Mouse (Mus musculus) intestine, postnatal 0 days (tissue): Measurements from ENCODE around the gene Sppl2a. TPM values are rescaled to one million over a fixed set of nuclear protein-coding genes. Genes with fewer than 3 reads are reported as not detected.
A peak's percentile ranks its signal among the peaks of the same experiment; 100 is the strongest.

Experiments used
- ATAC-seq: fragments of 200-750 bp; cut with Nextera tagmentation; 2 replicates; pipeline ENCODE4 v1.8.0; 2017; ENCODE audit warnings: mild to moderate bottlenecking, moderate TSS enrichment, moderate library complexity
- H3K27ac ChIP-seq: fragments of 300-500 bp; sonication (generic); 2 replicates; pipeline ENCODE4 v1.5.1; 2014; ENCODE audit warnings: mild to moderate bottlenecking, low read depth, low read length, moderate library complexity
- H3K27me3 ChIP-seq: fragments of 300-500 bp; sonication (generic); replicated peaks from 2 replicates; pipeline ENCODE4 v1.6.1; 2014; ENCODE audit warnings: low read length, mixed read lengths; ENCODE audit not compliant: control insufficient read depth, insufficient read depth
- H3K36me3 ChIP-seq: fragments of 300-500 bp; sonication (generic); 2 replicates; pipeline ENCODE4 v1.6.1; 2014; ENCODE audit warnings: mild to moderate bottlenecking, moderate library complexity; ENCODE audit not compliant: control insufficient read depth, insufficient read depth
- H3K4me1 ChIP-seq: fragments of 300-500 bp; sonication (generic); replicated peaks from 2 replicates; pipeline ENCODE4 v1.6.1; 2014; ENCODE audit warnings: antibody characterized with exemption, low read length, mixed read lengths; ENCODE audit not compliant: control insufficient read depth, insufficient read depth
- H3K4me2 ChIP-seq: fragments of 300-500 bp; sonication (generic); replicated peaks from 2 replicates; pipeline ENCODE4 v1.6.1; 2014; ENCODE audit warnings: low read depth, mild to moderate bottlenecking, moderate library complexity
- H3K4me3 ChIP-seq: fragments of 300-500 bp; sonication (generic); 2 replicates; pipeline ENCODE4 v1.5.1; 2014; ENCODE audit warnings: low read depth, low read length
- H3K9ac ChIP-seq: fragments of 300-500 bp; sonication (generic); 2 replicates; pipeline ENCODE4 v1.6.1; 2014; ENCODE audit warnings: mild to moderate bottlenecking, low read depth, low read length
- H3K9me3 ChIP-seq: fragments of 300-500 bp; sonication (generic); 2 replicates; pipeline ENCODE4 v1.6.1; 2016; ENCODE audit warnings: mixed run types; ENCODE audit not compliant: control insufficient read depth
- CTCF ChIP-seq: sonication (generic); IDR thresholded peaks from 2 replicates; pipeline ENCODE4 v1.5.1; 2016; ENCODE audit warnings: low read depth, mild to moderate bottlenecking, control low read depth, antibody characterized with exemption, moderate library complexity
- WGBS: fragments of 180-500 bp; shearing (Covaris S2); extraction: QIAGEN DNeasy Blood & Tissue Kit; methylation state at CpG from one replicate; pipeline ENCODE4 v1.1.7; 2014; 5-methylcytosine and 5-hydroxymethylcytosine counted together
- polyA plus RNA-seq: library from polyadenylated mRNA; unstranded; fragments of >200 nt; fragmentation: Nextera tagmentation; extraction: Ambion mirVana; gene quantifications from 2 replicates; pipeline ENCODE4 v1.2.1, GENCODE M21; 2015

The Sppl2a gene
- polyA plus RNA-seq, 1 experiment from 2014 or later = 87.4 TPM

DNA sequence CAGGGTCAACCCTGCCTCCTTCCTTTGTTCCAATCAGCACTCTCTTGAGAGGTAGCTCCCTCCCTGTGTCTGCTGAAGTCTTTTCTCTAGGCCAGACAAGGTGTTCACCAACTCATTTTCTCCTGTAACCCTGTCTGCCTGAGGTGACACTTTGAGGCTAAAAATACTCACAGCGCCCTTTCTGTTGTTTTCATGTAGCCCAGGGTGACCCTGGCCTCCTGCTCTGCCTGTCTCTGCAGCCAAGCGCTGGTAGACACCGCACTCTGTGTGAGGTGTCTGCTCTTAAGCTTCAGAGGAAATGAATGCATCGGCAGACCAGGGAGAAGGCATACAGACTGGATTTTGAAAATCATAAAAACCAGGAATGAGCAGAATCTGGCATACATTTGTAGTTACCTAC, 18.9 kb downstream of the Sppl2a start:
- WGBS = 73% methylated on average over 4 of the region's 4 CpGs
- Histone ChIP-seq H3K9me3 (no peaks in the 10 kb centered on the region), H3K27ac (no peak overlapping the region), H3K27me3 (no peaks in the 10 kb centered on the region), H3K4me1 (no peaks in the 10 kb centered on the region), H3K9ac (no peak overlapping the region), H3K36me3 (peaks cover 55% of the 10 kb centered on the region), H3K4me3 (no peak overlapping the region), H3K4me2 (no peak overlapping the region)
- no peak for TF ChIP-seq CTCF
- no peak for ATAC-seq

DNA sequence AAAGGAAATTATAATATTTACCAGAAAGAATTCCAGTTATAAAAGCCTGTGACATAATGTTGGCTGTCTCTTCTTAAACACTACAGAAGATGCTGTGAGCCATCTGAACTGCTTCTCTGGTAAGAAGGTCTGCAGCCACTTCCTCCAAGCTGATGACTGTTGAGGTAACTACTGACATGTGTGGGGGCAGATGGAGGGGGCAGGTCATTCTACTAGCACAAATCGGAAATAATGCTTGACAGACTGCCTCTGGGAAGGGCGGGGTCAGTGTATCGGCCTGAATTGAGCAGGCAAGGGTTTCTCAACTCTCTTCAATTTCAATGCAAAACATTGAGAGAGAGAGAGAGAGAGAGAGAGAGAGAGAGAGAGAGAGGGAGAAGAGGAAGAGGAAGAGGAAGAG, 28.9 kb downstream of the Sppl2a start:
- Histone ChIP-seq H3K4me3 (no peak overlapping the region), H3K27ac (no peak overlapping the region), H3K9me3 (no peaks in the 10 kb centered on the region), H3K27me3 (no peaks in the 10 kb centered on the region), H3K4me2 (no peak overlapping the region), H3K36me3 (peaks cover 56% of the 10 kb centered on the region), H3K9ac (no peak overlapping the region), H3K4me1 (no peaks in the 10 kb centered on the region)
- no peak for TF ChIP-seq CTCF
- ATAC-seq = no peak
- WGBS = 69% methylated on average over 3 of the region's 3 CpGs

DNA sequence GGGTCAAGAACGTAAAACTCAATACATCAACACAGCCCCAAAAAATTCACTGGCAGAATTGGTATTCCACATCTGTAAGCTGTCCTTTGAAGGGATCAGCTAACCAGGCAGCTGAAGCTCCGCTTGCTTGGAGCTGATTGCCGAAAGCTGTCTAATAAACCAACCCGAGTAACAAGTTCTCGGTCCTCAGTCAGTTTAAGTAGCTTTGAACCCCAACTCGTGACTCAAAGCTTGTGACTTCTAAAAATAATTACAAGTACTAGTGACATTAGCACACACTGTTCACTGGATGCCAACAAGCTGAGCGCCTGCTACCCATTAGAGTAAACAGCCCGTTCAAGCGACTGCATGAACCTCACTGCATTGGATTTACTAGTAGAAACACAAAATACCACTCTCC, 35.5 kb downstream of the Sppl2a start:
- Histone ChIP-seq H3K4me1 (no peaks in the 10 kb centered on the region), H3K36me3 (peaks cover 41% of the 10 kb centered on the region), H3K9me3 (no peaks in the 10 kb centered on the region), H3K27me3 (no peaks in the 10 kb centered on the region), H3K4me3 (no peak overlapping the region), H3K9ac (no peak overlapping the region), H3K27ac (no peak overlapping the region), H3K4me2 (no peak overlapping the region)
- 87% methylated on average over 9 of the region's 9 CpGs for WGBS
- TF ChIP-seq CTCF = no peak
- ATAC-seq = no peak

DNA sequence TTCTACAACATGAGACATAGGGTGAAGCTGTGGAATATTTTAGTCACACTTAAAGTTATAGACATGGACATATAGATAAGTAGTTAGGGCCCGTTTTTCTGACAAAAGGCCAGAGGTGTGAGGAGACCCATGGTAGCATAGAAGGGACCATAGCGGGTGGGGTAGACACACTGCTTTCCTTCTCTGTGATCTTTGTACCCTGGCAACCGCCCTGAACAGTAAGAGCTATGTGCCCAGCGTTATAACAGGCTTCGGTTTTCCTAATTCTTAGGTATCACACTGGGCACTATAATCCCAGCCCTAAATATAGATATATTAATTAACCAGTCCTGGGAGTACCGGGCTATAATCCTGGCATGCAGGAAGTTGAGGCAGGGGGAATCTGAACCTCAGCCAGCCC, 36.1 kb downstream of the Sppl2a start:
- ATAC-seq = peak; percentile 33; the same call in 1 of the 2 replicates
- 56% methylated on average over 6 of the region's 6 CpGs for WGBS
- no peak overlapping the region for H3K9ac ChIP-seq
- peaks cover 36% of the 10 kb centered on the region for H3K36me3 ChIP-seq
- H3K27me3 ChIP-seq = no peaks in the 10 kb centered on the region
- no peaks in the 10 kb centered on the region for H3K9me3 ChIP-seq
- H3K4me1 ChIP-seq = no peaks in the 10 kb centered on the region
- no peak overlapping the region for H3K4me2 ChIP-seq
- no peak overlapping the region for H3K4me3 ChIP-seq
- TF ChIP-seq CTCF = no peak
- H3K27ac ChIP-seq = no peak overlapping the region

DNA sequence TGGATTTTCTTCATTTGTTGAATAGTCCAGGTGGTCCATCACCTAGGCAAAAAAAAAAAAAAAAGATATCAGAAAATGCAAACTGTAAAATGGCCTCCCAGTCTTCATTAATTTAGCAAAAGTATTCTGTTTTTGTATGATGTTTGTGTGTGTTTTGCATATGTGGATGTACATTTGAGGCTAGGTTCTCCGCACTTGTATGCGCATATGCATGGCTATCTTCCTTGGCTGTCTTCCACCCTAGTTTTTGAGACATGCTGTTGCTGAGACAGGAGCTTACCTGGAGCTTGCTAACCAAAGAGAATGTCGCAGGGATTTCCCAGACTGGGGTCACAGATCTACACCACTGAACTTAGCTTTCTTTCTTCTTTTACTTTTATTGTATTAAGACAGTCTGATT, 38.8 kb downstream of the Sppl2a start:
- Histone ChIP-seq H3K9me3 (no peaks in the 10 kb centered on the region), H3K36me3 (peaks cover 12% of the 10 kb centered on the region), H3K4me2 (no peak overlapping the region), H3K9ac (no peak overlapping the region), H3K27ac (no peak overlapping the region), H3K4me1 (no peaks in the 10 kb centered on the region), H3K4me3 (no peak overlapping the region), H3K27me3 (no peaks in the 10 kb centered on the region)
- no peak for ATAC-seq
- no peak for TF ChIP-seq CTCF
- WGBS = 96% methylated on average over 3 of the region's 3 CpGs

DNA sequence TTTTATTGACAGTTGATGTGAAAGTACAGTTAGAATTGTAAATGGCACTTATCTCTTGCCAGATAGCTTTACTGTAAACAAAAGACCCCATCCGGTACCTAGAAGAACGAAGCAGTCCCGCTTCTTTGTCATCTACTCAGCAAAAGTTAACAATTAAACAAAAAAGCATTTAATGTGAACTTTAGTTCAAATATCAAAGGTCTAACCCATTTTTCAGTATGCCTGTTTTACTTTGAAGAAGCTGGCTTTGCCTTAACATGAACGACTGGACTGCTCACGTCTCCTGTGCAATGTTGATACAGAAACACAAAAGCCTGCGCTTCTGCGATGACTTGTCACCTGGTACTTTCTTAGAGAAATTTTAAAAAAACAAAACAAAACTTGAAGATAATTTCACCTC, 40.7 kb downstream of the Sppl2a start:
- Histone ChIP-seq H3K4me3 (no peak overlapping the region), H3K36me3 (peaks cover 8% of the 10 kb centered on the region), H3K4me1 (no peaks in the 10 kb centered on the region), H3K27ac (no peak overlapping the region), H3K4me2 (no peak overlapping the region), H3K27me3 (no peaks in the 10 kb centered on the region), H3K9me3 (no peaks in the 10 kb centered on the region), H3K9ac (no peak overlapping the region)
- 49% methylated on average over 7 of the region's 7 CpGs for WGBS
- no peak for TF ChIP-seq CTCF
- no peak for ATAC-seq

DNA sequence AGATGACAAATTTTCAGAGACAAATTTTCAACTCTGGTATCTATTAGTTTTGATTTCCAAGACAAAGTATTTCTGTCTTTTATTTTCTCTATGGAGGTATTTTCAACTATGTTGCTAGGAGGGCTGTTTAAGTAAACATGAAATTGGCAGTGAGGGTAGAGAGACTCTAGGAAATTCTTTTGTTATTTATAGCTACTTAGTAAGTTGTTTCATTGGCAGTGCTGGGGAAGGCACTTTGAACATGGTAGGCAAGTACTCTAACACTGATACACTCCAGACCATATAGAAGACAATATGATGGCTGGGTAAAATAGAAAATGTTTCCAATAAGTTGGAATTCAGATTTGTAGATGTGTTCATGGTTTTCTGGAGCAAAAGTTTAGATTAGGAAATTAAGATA, 41.3 kb downstream of the Sppl2a start:
- Histone ChIP-seq H3K27ac (no peak overlapping the region), H3K4me3 (no peak overlapping the region), H3K4me1 (no peaks in the 10 kb centered on the region), H3K4me2 (no peak overlapping the region), H3K36me3 (peaks cover 8% of the 10 kb centered on the region), H3K9me3 (no peaks in the 10 kb centered on the region), H3K9ac (no peak overlapping the region), H3K27me3 (no peaks in the 10 kb centered on the region)
- TF ChIP-seq CTCF = no peak
- ATAC-seq = no peak
